Mouse (Mus musculus) megakaryocyte progenitor cell, adult 5-6 weeks (primary cell): Measurements from ENCODE around the gene Mars2. TPM values are rescaled to one million over a fixed set of nuclear protein-coding genes. Genes with fewer than 3 reads are reported as not detected.
A peak's percentile ranks its signal among the peaks of the same experiment; 100 is the strongest.

Experiments
- ATAC-seq: replicated peaks from 2 replicates; pipeline ENCODE4 v1.8.0; 2016; ENCODE audit warnings: mild to moderate bottlenecking, moderate TSS enrichment, inconsistent platforms; ENCODE audit not compliant: poor library complexity
- total RNA-seq, 2 experiments: library from RNA; stranded (forward) in 1 of 2; stranded (reverse) in 1 of 2; fragments of 157-497, 149-512 nt in 1 of 2; fragments of 200-1000 nt in 1 of 2; gene quantifications; 2 replicates each; pipeline versions ENCODE4 v1.2.3 to v1.2.4; 2015 to 2017

Gene Mars2
- total RNA-seq (2015) (6.8 and 8.2 TPM in 2 replicates), total RNA-seq (2017) (8.5 and 10.4 TPM in 2 replicates)

DNA sequence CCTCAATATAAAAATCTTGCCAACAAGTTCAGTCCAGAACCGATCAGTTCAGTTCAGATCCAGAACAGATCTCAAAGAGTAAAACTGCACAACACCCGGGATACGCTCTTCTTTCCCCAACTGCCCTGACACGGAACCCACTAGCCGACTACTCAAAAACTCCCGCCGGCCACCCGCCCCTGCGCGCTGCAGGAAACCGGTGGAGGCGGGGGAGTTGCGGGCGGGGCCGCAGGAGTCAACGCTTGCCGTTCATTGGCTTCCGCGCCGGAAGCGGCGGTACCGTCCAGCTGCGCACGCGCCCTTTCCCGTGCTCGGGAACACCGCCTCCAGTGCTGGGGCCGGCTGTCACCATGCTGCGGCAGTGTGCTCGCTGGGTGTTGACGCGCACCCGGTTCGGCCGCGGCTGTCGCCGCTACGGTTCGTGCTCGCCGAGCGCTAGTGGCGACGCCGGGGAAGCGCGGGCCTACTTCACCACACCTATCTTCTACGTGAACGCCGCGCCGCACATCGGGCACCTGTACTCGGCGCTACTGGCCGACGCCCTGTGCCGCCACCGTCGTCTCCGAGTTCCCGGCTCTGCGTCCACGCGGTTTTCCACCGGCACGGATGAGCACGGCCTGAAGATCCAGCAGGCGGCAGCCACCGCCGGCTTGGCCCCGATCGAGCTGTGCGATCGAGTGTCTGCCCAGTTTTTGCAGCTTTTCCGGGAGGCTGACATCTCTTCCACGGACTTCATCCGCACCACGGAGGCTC, at the start of gene Mars2:
Gene Mars2 (plus strand): TSS at position 288 of the 753 bp plus-strand sequence.
- peak; percentile 92 for ATAC-seq

DNA sequence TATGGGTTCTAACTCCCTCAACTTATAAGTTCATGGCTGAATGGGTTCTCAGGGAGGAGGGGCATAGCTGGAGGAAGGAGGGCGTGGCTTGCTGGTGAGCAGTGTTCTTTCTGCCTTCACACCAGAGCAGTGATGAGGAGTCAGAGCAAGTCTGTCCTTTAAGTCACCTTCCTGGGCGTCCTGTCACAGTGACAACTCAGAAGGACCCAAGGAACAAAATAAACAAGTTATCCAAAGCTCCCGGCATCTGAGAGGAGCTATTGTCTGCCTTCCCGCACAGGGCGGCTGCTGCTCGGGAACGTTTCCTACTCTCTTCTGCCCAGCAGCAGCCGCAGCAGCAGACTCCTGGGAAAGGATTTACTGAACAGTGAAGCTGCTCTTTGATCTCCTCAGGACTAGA, 45.0 kb upstream of the Mars2 start:
- ATAC-seq = no peak; the same call in 1 of the 2 replicates

DNA sequence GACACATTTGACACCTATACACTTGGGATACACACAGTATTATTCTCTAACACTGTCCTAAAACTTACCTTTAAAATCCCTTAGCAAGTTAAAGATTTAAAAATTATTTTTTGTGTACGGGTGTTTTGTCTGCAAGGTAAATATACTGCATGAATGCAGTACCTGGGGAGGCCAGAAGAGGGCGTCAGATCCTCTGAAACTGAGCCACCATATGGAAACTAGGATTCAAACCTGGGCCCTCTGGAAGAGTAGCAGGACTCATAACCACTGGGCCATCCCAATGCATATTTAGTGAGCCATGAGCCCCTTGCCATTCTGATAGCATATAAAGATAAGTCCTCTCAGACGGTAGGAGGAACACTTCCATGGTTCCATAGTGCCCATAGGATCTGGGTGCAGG, 44.2 kb upstream of the Mars2 start:
- peak; percentile 89 for ATAC-seq

DNA sequence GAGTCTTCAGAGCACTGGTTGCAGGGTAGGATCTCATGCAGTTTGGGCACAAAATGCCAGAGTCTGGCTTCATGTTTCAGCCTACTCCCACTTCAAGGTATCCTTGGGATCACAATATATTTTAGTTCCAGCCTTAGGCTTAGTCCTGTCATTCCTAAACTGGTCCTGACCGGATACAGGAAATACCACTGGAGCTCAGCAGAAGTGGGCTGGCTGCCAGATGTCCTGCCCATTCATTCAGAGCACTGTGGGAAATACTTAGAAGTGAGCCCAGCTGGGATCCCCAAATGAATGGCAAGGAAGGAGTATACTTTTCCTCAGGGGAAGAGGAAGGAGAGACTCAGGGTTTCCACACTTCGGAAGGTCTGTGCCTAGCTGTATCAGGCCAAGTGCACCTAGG, 43.7 kb upstream of the Mars2 start:
- ATAC-seq = no peak

DNA sequence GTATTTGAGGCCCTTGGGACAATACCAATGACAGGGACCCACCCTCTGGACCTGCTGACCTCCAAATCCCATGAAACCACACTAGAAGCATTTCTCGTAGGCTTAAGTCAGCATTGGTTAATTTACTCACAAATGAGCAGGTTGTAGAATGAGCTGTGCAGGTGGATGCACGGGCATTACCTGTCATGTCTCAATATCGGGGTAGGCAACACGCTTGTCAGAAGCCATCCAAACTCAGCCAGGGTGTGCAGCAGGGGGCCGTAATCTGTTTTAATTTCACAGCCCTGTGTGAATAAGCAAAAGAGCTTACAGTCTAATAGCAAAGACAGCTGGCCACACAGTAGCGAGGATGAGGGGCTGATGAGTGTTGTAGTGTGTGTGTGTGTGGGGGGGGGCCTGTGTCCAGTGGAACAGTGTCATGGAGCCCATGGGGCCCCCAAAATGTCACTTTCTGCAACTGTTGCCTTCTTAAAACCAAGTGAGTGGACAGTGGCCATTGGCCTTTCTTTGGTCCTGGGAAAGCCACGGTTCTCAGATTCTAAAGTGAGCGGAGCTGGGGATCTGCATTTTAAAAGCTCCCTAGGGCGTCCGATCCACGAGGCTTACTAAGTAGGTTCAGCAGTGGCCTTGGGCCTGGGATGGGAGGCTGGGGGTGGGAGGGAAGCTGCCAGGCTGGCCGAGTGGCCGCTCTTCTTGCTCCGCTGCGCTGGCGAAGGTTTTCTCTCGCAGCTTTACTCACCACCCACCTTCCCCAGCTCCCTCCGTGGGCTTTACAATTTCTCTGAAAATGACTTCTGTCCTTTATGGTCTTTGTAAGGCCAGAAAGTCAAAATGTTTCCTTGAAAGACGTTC, 42.7 kb upstream of the Mars2 start:
- ATAC-seq = no peak

DNA sequence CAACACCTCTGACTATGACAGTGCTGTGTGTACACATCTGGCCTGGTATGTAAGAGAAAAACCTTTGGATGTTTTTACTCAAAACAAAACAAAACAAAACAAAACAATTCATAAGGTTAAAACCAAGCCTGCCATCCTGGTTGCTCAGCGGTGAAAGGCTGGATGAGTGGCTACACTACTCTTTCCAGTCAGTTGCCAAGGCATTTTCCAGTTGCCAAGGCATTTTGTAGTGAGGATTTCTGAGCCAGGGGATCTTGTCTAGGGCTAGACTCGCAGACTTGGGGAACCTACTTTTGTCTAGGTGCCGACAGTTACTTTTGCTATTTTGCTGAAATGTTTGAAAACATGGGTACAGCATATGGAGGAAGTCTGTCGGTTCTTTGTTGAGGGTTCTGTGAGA, 42.0 kb upstream of the Mars2 start:
- ATAC-seq = no peak

DNA sequence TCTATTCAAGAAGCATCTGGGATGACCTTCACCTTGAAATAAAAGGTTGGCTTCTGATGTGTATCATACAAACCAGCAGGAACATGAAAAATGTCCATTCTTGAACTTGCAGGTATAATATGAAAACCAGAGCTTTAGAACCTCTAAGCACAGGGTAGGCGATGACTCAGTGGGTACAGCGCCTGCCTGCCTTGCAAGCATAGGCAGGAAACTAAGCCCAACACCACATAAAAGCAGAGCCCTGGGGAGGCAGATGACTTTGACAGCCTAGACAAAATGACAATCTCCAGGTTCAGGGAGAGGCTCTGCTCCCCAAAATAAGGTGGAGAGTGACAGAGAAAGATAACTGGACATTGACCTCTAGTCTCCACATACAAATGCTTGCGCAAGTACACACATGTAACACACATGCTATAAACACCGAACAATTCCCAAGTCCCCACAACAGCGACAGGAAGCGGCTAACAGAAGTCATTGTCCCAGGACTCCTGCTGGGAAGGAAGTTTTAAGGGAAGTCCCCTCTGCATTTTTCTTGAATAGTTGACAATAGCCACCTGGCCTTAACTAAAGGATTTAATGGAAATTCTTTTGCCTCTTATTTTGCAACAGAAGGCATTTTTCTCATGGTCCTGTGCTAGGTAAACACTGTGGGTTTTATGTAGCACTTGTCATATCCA, 40.5 kb upstream of the Mars2 start:
- no peak for ATAC-seq

DNA sequence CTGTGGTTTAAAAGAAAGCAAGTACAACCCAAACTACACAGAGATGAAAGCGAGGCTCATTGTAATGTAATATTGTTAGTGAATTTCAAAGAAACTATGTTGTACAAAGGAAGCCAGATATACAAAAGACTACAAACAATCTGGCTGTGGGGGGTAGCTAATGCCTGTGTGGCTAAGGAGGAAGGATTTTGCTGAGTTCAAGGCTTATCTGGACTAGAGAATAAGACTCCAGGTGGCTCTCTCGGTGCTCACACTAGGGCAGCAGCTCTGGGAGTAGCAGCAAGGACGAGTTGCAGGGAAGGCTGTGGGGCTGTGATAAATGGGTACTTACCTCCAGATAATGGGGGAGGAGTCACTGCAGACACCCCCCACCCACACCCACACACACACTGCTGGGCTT, 38.3 kb upstream of the Mars2 start:
- ATAC-seq = peak; percentile 84

DNA sequence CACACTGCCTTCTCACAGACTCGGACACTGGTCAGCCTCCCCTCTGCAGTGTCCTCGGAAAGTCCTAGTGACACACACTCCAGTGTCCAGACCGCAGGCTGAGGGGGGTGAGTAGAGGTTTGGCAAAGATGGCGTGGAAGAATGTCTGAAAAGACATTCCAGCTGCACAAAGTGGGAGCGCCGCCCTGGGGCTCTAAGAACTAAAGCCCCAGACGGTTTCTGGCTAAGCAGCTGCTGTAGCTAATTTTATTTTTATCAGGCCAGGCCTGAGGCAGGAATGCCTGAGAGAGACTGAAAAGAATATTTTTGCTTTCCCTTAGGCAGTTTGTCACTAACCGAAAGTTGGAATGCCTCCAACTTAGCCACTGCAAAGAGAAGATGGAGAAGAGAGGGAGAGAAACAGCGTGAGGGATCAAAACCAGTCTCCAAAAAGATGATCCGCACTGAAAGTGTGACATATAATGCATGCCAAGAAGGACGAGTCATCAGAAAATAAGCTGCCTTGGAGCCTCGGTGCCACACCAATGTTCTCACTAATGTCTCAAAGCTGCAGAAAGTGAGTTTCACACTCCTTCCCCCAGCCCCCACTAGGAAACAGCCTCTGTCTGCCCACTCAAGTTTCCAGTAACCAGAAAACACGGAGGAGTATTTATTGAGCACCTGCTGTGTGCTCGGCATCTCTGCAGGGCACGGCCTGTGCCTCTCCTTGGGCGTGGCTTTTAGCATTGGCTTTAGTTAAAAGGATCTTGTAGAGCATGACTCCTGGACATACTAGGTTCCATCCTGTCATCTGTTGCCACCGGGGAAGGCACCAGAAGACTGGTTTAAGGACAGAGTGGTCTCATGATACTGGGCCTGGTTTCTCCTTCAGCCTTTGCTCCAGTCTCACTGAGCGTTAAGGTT, 34.9 kb upstream of the Mars2 start:
- ATAC-seq = 0 out of 2 replicates have a peak, but pooled peaks have one; percentile 11

DNA sequence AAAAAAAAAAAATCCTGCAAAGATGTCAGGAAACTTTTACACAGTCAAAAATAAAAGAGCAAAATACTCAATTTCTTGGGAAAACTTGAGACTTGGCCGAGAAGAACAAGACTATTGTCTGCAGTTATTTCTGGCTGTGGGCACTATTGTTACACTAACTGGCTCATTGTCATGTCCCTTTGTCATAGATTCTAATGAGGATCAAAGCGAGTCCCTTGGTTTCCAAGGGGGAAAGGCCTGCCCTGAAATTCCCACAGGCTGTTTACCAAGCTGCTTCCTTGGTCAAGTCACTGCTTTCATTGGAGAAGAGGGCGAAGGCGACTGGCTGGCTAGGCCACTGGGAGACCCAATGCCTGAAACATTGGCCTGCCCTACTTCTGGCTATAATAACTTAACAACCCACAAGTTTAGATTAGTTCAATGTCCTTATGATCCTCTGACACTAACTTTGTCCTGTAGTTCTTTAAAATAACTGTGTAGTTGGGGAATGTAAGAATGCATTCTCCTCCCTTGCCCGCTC, 31.1 kb upstream of the Mars2 start:
- ATAC-seq = no peak

DNA sequence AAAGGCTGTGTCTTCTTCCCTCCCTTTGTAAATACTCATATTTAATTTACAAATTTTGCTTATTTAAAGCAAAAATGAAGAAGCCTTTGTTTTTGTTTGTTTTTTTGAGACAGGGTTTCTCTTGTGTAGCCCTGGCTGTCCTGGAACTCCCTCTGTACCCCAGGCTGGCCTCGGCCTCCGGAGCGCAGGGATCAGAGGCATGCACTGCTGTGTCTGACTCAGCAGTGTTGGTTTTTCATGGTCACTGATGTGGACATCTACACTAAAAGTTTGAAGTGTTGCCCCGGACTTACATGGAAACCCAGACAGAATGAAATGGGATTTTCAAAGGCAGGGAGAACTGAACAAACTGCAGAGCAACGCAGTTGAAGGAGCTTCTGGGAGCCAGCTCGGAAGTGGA, 29.4 kb upstream of the Mars2 start:
- ATAC-seq = no peak

DNA sequence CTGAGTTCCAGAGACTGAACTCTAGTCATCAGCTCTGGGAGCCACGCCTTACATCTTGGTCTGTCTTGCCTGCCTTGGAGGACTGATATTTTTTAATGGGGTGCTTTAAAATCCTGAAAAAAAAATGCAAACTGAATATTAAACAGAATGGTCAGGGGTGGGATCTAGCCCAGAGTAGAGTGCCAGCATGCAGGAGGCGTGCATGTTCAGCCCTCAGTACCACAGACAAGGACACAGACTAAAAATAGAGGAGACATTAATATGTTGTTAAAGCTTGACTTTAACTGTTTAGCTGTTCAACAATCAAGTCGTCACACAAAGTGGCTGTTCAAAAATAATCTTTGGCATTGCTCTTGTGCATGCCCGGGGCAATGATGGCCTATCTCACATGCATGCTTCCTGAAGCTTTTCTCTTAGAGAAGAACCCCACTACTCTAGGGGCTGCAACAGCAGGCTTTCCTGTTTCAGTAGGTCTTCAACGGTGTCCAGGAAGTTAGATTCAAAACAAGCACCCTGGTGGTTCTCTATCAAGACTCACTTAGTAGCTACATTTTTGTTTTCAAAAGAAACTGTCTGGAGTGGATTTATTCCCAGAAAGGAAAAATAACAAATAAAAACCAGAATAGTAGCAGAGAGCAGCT, 28.4 kb upstream of the Mars2 start:
- ATAC-seq = no peak

DNA sequence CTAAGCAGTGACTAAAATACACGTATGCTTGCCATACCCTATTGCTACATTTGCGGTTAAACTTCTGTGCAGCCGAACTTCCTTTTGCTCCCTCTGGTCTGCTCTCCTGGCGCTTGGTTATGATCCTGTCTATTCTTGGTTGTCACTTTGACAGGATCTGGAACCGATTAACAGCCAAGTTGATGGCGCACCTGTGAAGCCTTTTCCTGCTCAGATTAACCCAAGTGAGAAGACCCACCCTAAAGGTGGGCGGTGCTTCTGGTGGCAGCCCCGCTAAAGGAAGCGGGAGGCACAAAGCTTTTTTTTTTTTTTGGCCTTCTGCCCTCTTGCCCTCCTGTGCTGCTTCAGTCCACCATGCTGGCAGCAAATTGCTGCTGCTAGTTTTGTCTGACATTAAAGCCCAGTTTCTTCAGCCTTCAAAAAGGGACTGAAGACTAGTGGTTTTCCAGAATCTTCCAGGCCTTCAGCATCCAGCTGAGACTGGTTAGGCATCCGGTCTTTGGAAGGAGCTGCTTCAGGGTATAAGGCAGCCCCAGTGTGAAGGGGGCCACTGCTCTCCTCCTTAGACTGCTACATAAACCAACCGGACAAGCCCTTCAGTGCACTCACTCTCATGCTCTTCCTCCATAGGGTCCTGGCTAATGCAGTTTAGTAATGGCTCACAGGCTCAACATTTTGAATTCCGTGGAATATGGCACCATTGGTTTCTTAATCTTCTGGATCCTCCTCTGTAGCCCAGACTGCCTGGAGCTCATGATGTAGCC, 26.6 kb upstream of the Mars2 start:
- ATAC-seq = peak; percentile 93

DNA sequence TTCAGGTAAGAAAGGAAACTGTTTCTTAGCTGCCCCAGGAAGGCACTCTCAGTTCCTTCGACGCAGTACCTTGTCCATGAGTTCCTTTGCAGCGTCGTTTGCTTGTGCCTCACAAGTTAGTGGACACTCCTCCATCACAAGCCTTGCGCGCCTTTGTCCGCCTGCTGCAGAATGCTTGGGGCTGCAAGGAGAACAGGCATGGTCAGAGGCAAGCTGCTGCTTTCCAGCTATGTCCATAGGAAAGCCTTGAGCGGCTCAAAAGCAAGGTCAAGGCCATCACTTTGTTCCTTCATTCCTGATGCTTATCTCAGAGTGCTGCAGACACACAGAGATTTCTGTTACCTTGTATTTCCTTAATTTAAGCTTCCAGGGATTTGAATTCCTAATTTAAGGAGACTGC, 25.9 kb upstream of the Mars2 start:
- no peak for ATAC-seq

DNA sequence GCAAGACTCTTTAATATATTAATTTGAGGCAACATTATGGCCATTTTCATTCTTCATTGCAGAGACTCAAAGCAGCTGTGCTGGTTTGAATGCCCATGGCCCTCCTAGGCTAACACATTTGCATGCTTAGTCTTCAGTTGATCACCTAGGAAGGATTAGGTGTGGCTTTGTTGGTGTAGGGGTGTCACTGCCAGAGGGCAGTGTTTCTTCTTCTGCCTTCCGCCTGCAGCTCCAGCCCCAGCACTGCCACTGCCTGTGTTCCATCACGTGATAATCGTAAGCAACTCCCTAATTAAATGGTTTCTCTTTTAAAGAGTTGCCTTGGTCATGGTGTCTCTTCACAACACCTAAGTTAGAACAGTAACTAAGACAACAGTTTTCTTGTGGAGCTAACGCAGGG, 24.2 kb upstream of the Mars2 start:
- ATAC-seq = no peak

DNA sequence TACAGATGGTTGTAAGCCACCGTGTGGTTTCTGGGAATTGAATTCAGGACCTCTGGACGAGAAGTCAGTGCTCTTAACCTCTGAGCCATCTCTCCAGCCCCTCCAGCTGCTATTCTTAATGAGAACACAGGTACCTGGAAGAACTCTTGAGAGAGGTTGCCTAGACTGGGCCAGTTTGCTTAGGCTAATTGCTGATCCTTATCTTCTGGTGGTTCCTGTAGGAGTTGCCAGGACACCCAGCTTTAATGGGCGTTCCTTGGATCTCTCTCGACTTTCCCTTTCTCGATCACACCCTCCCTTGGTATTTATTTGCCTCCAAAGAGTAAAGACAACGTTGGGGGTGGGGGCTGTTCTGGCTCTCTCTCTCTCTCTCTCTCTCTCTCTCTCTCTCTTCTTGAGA, 23.5 kb upstream of the Mars2 start:
- ATAC-seq = no peak

DNA sequence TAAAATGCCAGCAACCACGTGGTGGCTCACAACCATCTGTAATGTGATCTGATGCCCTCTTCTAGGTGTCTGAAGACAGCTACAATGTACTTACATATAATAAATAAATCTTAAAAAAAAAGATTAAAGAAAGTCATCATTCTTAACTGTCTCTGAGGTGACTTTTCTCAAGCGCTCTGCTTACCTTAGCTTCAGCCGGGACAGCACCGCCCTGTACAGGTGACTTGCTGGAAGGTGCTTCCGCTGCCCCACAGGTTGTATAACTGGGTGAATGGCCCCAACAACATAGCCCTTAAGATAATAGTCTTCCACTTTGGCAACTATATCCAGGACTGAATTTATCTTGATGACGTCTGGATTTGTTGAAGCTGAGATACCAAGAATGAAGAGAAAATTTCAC, 23.0 kb upstream of the Mars2 start:
- ATAC-seq = no peak

DNA sequence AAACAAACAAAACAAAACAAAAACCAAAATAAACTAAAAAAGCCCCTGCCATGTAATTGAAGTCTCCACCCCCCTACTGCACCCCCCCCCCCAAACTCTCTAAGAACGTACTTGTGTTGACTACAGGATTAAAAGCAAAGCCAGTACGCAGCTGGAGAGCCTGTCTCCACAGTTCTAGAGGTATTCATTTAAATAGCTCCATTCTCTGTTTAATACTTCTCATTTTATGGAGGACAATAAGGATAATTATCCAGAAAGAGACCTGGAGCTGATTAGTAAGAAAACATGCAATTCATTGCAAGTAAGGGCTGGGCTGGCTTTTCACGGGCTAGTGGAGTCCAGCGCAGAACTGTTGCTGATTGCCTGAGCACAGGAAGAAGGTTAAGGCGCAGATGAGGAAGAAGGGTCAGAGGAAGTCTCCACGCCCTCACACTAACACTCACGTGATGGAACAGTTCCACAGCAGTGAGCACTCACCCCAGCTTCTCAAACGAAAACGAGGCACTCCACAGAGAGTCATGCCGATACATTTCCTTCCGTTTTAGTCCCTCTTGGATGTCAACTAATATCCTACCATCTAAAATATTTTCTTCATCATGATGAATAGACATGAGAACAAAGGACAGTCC, 21.7 kb upstream of the Mars2 start:
- peak; percentile 90 for ATAC-seq

DNA sequence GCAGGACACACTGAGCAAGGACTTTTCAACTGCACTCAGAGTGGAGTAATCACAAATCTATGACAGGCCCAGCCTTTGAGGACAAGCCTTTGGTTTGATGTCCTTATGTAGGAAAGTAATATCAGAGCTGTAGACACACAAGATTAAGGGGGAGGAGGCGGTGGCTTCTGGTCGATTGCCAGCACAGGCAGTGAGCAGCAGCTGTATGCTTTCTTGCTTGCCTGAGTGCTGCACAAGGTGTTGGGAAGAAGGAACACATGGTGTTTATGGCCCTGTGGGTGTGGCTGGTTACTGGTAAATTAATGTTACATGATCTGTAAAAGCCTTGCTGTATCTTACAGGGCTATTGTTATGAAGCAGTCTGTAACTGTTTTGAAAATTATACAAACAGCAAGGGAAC, 19.8 kb upstream of the Mars2 start:
- ATAC-seq = peak; percentile 67
